Mouse (Mus musculus): Measurements from ENCODE around the gene Rrm2.
"Not testable (repeated sequence)": the region's sequence is repeated elsewhere in the genome, so short reads cannot be mapped to it uniquely, and the experiment has no call there.

Gene Rrm2

GRCm38 (mm10) chr12:24707954-24708823 lies at the start of gene Rrm2:
Gene Rrm2 (plus strand): TSS chr12:24708241.
- DNase-seq = peak; percentile 97

- DNase-seq = peak; percentile 67 to 79
Observed at GRCm38 (mm10) chr12:24658998-24659397, 49.0 kb upstream of the Rrm2 start.

- DNase-seq = peak in 1 of 2 experiments; percentile 48
Observed at GRCm38 (mm10) chr12:24659923-24660322, 48.1 kb upstream of the Rrm2 start.

- DNase-seq = peak; percentile 63 to 81
Observed at GRCm38 (mm10) chr12:24661100-24661499, 46.9 kb upstream of the Rrm2 start.

- peak in 1 of 2 experiments; percentile 13 for DNase-seq
Observed at GRCm38 (mm10) chr12:24662131-24662530, 45.9 kb upstream of the Rrm2 start.

GRCm38 (mm10) chr12:24680096-24680491 lies 27.9 kb upstream of the Rrm2 start:
- peak; percentile 32 to 62 for DNase-seq

GRCm38 (mm10) chr12:24680492-24681285 lies 27.4 kb upstream of the Rrm2 start:
- DNase-seq = peak; percentile 32 to 69

- peak; percentile 78 to 93 for DNase-seq
Observed at GRCm38 (mm10) chr12:24681286-24682023, 26.6 kb upstream of the Rrm2 start, which contains the start of gene Cys1. Gene Cys1 (minus strand): TSS chr12:24681813.

GRCm38 (mm10) chr12:24682563-24682962 lies 25.5 kb upstream of the Rrm2 start:
- DNase-seq = peak; percentile 69 to 75

GRCm38 (mm10) chr12:24683461-24683860 lies 24.6 kb upstream of the Rrm2 start:
- DNase-seq = peak; percentile 64 to 77

GRCm38 (mm10) chr12:24686038-24686695 lies 21.9 kb upstream of the Rrm2 start:
- peak; percentile 59 to 82 for DNase-seq

GRCm38 (mm10) chr12:24686696-24687346 lies 21.2 kb upstream of the Rrm2 start:
- peak in 1 of 2 experiments; percentile 60 for DNase-seq

- DNase-seq = peak; percentile 53 to 82
Observed at GRCm38 (mm10) chr12:24690351-24690750, 17.7 kb upstream of the Rrm2 start.

- peak; percentile 90 to 93 for DNase-seq
Observed at GRCm38 (mm10) chr12:24696500-24697483, 11.2 kb upstream of the Rrm2 start.

- no peak for DNase-seq
Observed at GRCm38 (mm10) chr12:24697484-24698204, 10.4 kb upstream of the Rrm2 start.

GRCm38 (mm10) chr12:24698514-24698913 lies 9.5 kb upstream of the Rrm2 start:
- no peak for DNase-seq

GRCm38 (mm10) chr12:24699578-24699977 lies 8.5 kb upstream of the Rrm2 start:
- no peak for DNase-seq

- DNase-seq = not testable (repeated sequence)
Observed at GRCm38 (mm10) chr12:24701621-24702020, 6.4 kb upstream of the Rrm2 start.

- no peak for DNase-seq
Observed at GRCm38 (mm10) chr12:24703013-24703412, 5.0 kb upstream of the Rrm2 start.

All from kidney, postnatal 25 days (tissue).